Mouse (Mus musculus) liver, embryonic 14.5 days (tissue): ENCODE data around the gene Osgepl1. TPM values are rescaled to one million over a fixed set of nuclear protein-coding genes. Genes with fewer than 3 reads are reported as not detected.
"Not testable (repeated sequence)": the region's sequence is repeated elsewhere in the genome, so short reads cannot be mapped to it uniquely, and the experiment has no call there.

ENCODE experiments used
- ATAC-seq: fragments of 200-750 bp; cut with Nextera tagmentation; 2 replicates; pipeline ENCODE4 v1.8.0; 2017; ENCODE audit warnings: moderate number of reproducible peaks, mild to moderate bottlenecking, moderate library complexity; ENCODE audit not compliant: insufficient read depth
- DNase-seq, 3 experiments: peaks; one replicate each; pipeline ENCODE4 v3.0.0-alpha.2; 2012 to 2013; ENCODE audit warnings: low read depth in 3 of 3, low spot score in 3 of 3
- H3K27ac ChIP-seq: fragments of 300-500 bp; sonication (generic); 2 replicates; pipeline ENCODE4 v1.5.1; 2014; ENCODE audit warnings: moderate library complexity, mild to moderate bottlenecking, control low read depth, inconsistent platforms
- H3K27me3 ChIP-seq: fragments of 300-500 bp; sonication (generic); 2 replicates; pipeline ENCODE4 v1.6.1; 2014; ENCODE audit warnings: mild to moderate bottlenecking, low read length, moderate library complexity; ENCODE audit not compliant: control insufficient read depth, insufficient read depth
- H3K36me3 ChIP-seq: fragments of 300-500 bp; sonication (generic); replicated peaks from 2 replicates; pipeline ENCODE4 v1.6.1; 2014; ENCODE audit warnings: low read depth; ENCODE audit not compliant: control insufficient read depth, insufficient read depth
- H3K4me1 ChIP-seq, 2 experiments: fragments of 200-500 bp in 1 of 2; fragments of 300-500 bp in 1 of 2; sonication (generic) in 1 of 2; replicated peaks; 2 replicates each; pipeline ENCODE4 v1.6.1; 2012 to 2014; ENCODE audit warnings: antibody characterized with exemption in 1 of 2, inconsistent platforms in 1 of 2, low read length in 1 of 2; ENCODE audit not compliant: control insufficient read depth in 2 of 2, insufficient read depth in 2 of 2
- H3K4me2 ChIP-seq: fragments of 300-500 bp; sonication (generic); 2 replicates; pipeline ENCODE4 v1.6.1; 2014; ENCODE audit warnings: low read depth, mild to moderate bottlenecking, control low read depth, moderate library complexity
- H3K4me3 ChIP-seq, 2 experiments: fragments of 200-500 bp in 1 of 2; fragments of 300-500 bp in 1 of 2; sonication (generic) in 1 of 2; 2 replicates each; pipeline ENCODE4 v1.5.1; 2012 to 2014; ENCODE audit warnings: low read depth in 2 of 2, low read length in 2 of 2, mild to moderate bottlenecking in 2 of 2, control low read depth in 1 of 2, inconsistent platforms in 1 of 2, moderate library complexity in 1 of 2; ENCODE audit not compliant: insufficient read depth in 1 of 2
- H3K9ac ChIP-seq: fragments of 300-500 bp; sonication (generic); replicated peaks from 2 replicates; pipeline ENCODE4 v1.6.1; 2014; ENCODE audit warnings: mild to moderate bottlenecking, control low read depth, moderate library complexity
- H3K9me3 ChIP-seq: fragments of 300-500 bp; sonication (generic); 2 replicates; pipeline ENCODE4 v1.6.1; 2016; ENCODE audit warnings: low read length, mixed read lengths; ENCODE audit not compliant: control insufficient read depth
- CTCF ChIP-seq: IDR thresholded peaks from 2 replicates; pipeline ENCODE4 v1.5.1; 2016; ENCODE audit warnings: antibody characterized with exemption, low read depth, control low read depth
- EP300 ChIP-seq: IDR thresholded peaks from 2 replicates; pipeline ENCODE4 v1.6.1; 2016; ENCODE audit warnings: antibody characterized with exemption, low read depth
- WGBS: fragments of 180-500 bp; shearing (Covaris S2); extraction: QIAGEN DNeasy Blood & Tissue Kit; methylation state at CpG from one replicate; pipeline ENCODE4 v1.1.7; 2014; ENCODE audit not compliant: insufficient replicate concordance; 5-methylcytosine and 5-hydroxymethylcytosine counted together
- polyA plus RNA-seq, 2 experiments: library from polyadenylated mRNA; depleted of rRNA in 1 of 2; stranded (reverse) in 1 of 2; unstranded in 1 of 2; fragments of >200 nt; fragmentation: Nextera tagmentation in 1 of 2; extraction: Ambion mirVana in 1 of 2; gene quantifications; 2 replicates each; pipeline versions ENCODE4 v1.2.1 to v1.2.3; 2012 to 2014

Gene Osgepl1
- polyA plus RNA-seq, 2 experiments = 12.9 to 27.9 TPM

DNA sequence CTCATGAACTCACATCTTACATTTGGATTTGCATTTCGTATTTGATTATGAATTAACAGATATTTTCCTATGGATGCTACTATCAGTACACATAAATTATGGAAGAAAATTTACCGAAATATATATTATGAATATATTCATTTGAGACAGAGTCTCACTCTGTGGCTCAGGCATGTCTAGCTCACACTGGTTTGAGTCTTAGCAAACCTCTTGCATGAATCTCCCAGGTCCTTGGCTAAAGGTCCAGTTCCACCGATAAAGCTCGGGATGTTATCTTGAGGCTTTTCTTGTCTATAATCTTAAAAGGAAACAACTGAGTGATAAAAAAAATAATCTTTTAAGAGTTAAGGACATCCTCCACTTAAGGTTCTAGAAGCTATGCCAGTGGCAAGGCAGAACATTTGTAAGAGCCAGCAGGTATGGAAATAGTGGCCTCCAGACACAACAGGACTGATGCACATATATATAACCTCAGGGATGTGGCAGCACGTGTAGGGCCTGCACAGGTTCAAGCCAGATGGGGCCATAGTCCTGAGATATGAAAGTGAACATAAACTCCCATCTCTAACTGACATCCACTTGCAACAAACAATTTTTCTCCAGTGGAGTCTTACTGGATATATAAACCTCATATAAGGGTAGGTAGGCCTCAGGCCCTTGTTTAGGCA is 11.5 kb downstream of the Osgepl1 start:
- peaks cover 3% of the 10 kb centered on the region for H3K36me3 ChIP-seq
- no peak overlapping the region for H3K9ac ChIP-seq
- H3K9me3 ChIP-seq = no peaks in the 10 kb centered on the region
- DNase-seq (no peak), ATAC-seq (no peak)
- 75% methylated on average over 5 of the region's 5 CpGs for WGBS
- H3K27me3 ChIP-seq = no peaks in the 10 kb centered on the region
- no peak overlapping the region for H3K4me3 ChIP-seq
- no peak overlapping the region for H3K4me2 ChIP-seq
- no peak for TF ChIP-seq EP300
- TF ChIP-seq CTCF = no peak
- H3K27ac ChIP-seq = no peak overlapping the region
- peaks cover 6 to 8% of the 10 kb centered on the region in 2 experiments; a peak in 3 of 4 replicates for H3K4me1 ChIP-seq

DNA sequence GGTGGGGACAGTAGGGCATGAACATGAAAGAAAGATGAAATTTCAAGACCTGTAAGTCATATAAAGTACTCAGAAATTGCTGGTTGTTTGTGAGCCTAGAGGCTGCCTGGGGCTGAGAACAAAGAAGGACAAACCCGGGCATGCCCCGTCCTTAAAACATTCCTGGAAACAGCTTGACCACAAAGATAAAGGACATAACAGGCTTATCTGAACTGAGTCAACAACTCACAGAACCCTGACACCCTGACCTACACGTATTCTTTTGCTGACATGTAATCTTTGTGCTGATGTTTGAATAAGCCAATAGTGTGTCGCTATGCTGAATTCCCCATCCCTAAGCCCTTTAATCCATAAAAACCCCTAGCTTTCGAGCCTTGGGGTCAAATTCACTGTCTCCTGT is 20.1 kb downstream of the Osgepl1 start:
- H3K27ac ChIP-seq, DNase-seq, H3K27me3 ChIP-seq, H3K9ac ChIP-seq, H3K9me3 ChIP-seq, H3K4me2 ChIP-seq, H3K4me3 ChIP-seq, H3K36me3 ChIP-seq: not testable (repeated sequence)
- TF ChIP-seq EP300 = peak; percentile 51
- WGBS = 26% methylated on average over 5 of the region's 5 CpGs
- H3K4me1 ChIP-seq = peaks cover 11 to 16% of the 10 kb centered on the region in 2 experiments
- peak; percentile 37; the same call in 1 of the 2 replicates for ATAC-seq

DNA sequence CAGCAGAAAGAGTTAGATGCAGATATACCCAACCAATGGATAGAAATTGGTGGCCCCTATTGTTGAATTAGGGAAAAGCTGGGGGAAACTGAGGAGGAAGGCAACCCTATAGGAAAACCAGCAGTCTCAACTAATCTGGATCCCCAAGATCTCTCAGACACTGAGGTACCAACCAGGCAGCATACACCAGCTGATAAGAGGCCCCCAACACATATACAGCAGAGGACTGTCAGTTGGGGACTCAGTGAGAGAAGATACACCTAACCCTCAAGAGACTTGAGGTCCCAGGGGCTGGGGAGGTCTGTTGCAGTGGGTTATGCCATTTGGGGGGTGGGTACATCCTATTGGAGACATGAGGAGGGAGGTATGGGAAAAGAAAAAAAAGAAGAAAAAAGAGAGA is 22.0 kb downstream of the Osgepl1 start:
- H3K9me3 ChIP-seq = no peaks in the 10 kb centered on the region
- no peaks in the 10 kb centered on the region for H3K36me3 ChIP-seq
- no peak overlapping the region for H3K4me3 ChIP-seq
- ATAC-seq (peak; percentile 77), DNase-seq (no peak)
- no peak overlapping the region for H3K4me2 ChIP-seq
- no peak for TF ChIP-seq CTCF
- no peak overlapping the region for H3K27ac ChIP-seq
- peaks cover 11 to 16% of the 10 kb centered on the region in 2 experiments for H3K4me1 ChIP-seq
- no peak overlapping the region; the same call in 1 of the 2 replicates for H3K9ac ChIP-seq
- no peaks in the 10 kb centered on the region for H3K27me3 ChIP-seq

DNA sequence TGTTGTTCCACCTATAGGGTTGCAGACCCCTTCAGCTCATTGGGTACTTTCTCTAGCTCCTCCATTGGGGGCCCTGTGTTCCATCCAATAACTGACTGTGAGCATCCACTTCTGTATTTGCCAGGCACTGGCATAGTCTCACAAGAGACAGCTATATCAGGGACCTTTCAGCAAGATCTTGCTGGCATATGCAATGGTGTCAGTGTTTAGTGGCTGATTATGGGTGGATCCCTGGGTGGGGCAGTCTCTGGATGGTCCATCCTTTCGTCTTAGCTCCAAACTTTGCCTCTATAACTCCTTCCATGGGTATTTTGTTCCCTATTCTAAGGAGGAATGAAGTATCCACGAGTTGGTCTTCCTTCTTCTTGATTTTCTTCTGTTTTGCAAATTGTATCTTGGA is 24.0 kb downstream of the Osgepl1 start:
- DNase-seq, H3K4me2 ChIP-seq, H3K27me3 ChIP-seq, H3K9ac ChIP-seq, H3K9me3 ChIP-seq, H3K4me3 ChIP-seq, H3K36me3 ChIP-seq, H3K27ac ChIP-seq: not testable (repeated sequence)
- peak; percentile 55; the same call in 1 of the 2 replicates for ATAC-seq
- H3K4me1 ChIP-seq = peaks cover 11 to 16% of the 10 kb centered on the region in 2 experiments
- WGBS = 29% methylated on average over 2 of the region's 2 CpGs

DNA sequence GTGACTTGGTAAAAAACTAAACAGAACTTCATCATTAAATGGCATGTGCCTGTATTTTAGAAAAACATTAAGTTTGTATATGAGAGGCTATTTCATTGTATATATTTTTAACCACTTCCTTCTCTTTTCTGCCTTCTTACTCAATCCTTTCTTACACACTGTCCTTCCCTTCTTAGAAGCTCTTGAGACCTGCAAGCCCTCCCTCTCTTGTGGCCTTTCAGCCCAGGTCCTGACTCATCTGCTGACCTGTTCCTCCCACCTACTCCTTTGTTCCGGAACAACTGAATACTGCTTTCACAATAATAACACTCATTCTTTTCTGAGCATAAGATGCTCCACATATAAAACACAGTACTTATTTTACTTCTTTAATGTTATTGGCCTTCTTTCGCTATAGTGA is 27.6 kb downstream of the Osgepl1 start:
- 85% methylated on average over 2 of the region's 2 CpGs for WGBS
- TF ChIP-seq EP300 (no peak), CTCF (no peak)
- DNase-seq = no peak

More for the DNA sequence above, 27.6 kb downstream of the Osgepl1 start:
- Histone ChIP-seq H3K36me3 (peaks cover 5% of the 10 kb centered on the region; the same call in 1 of the 2 replicates), H3K4me3 (no peak overlapping the region), H3K4me2 (no peak overlapping the region), H3K4me1 (peaks cover 3 to 4% of the 10 kb centered on the region in 2 experiments; a peak in 2 of 4 replicates), H3K27ac (no peak overlapping the region), H3K27me3 (no peaks in the 10 kb centered on the region), H3K9ac (no peak overlapping the region), H3K9me3 (no peaks in the 10 kb centered on the region)
- ATAC-seq = no peak
